Mouse (Mus musculus): ENCODE results near the gene Agpat1. TPM values are rescaled to one million over a fixed set of nuclear protein-coding genes. Genes with fewer than 3 reads are reported as not detected.

Agpat1 gene
- polyA plus RNA-seq, 1 experiment from 2014 or later, result 88.6 TPM

DNA sequence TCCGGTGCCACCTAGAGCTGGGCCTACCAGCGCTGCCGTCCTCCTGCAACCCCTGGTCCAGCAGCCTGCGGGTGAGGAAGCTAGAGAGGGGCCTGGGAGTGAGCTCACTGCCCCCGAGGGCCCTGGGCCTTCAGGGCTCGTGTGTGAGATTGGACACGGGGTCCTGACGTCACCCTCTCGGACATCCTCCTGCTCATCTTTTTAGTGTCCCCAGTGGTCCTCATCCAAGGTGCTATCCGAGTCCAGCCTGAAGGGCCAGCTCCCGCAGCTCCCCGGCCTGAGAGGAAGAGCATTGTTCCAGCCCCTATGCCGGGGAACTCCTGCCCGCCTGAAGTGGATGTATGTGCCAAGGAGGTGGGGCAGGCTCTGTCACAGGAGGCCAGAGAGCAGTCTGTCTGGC is 46.7 kb downstream of the Agpat1 start:
- Histone ChIP-seq H3K36me3 (ENCODE audit: control insufficient read depth, insufficient read depth, low read length) (peaks cover 63% of the 10 kb centered on the region), H3K4me2 (ENCODE audit: low read length) (no peak overlapping the region), H3K27me3 (replicated peaks; ENCODE audit: control insufficient read depth, insufficient read depth, low read length) (no peaks in the 10 kb centered on the region), H3K4me1 (ENCODE audit: control insufficient read depth, insufficient read depth, low read length) (peaks cover 7% of the 10 kb centered on the region), H3K27ac (ENCODE audit: low read depth, low read length) (no peak overlapping the region), H3K9me3 (replicated peaks; ENCODE audit: control insufficient read depth, low read length) (no peaks in the 10 kb centered on the region), H3K9ac (ENCODE audit: low read length) (no peak overlapping the region), H3K4me3 (ENCODE audit: low read depth, low read length) (no peak overlapping the region)
- DNase-seq (ENCODE audit: low spot score) (no peak), ATAC-seq (no peak)
- WGBS, result 90% methylated on average over 14 of the region's 14 CpGs

DNA sequence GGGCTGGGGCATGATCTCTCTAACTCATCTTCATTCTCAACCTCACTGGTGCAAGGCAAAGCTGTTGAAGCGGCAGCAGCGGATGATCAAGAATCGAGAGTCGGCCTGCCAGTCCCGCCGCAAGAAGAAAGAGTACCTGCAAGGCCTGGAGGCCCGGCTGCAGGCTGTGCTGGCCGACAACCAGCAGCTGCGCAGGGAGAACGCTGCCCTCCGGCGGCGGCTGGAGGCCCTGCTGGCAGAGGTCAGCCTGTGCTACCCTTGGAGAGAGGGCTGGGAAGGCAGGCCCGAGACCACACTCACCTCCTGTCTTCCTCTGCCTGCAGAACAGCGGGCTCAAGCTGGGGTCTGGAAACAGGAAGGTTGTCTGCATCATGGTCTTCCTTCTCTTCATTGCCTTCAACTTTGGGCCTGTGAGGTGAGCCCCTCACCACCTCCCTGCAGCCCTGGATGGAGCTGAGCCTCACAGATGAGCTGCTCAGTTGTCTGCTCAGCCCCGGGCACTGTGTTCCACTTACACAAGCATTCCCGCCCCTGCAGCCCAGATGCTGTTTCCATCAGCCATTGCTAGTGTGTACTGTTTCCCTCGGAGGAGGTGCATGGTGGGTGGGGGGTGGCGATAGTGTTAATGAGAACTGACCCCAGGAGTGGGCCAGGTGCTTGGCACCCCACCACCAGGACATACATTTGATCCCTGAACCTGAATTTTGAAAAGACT is 47.6 kb downstream of the Agpat1 start:
- Histone ChIP-seq H3K4me2 (ENCODE audit: low read length) (no peak overlapping the region), H3K4me3 (ENCODE audit: low read depth, low read length) (no peak overlapping the region), H3K9ac (ENCODE audit: low read length) (no peak overlapping the region), H3K27me3 (replicated peaks; ENCODE audit: control insufficient read depth, insufficient read depth, low read length) (no peaks in the 10 kb centered on the region), H3K9me3 (replicated peaks; ENCODE audit: control insufficient read depth, low read length) (no peaks in the 10 kb centered on the region), H3K27ac (ENCODE audit: low read depth, low read length) (no peak overlapping the region), H3K36me3 (ENCODE audit: control insufficient read depth, insufficient read depth, low read length) (peaks cover 63% of the 10 kb centered on the region), H3K4me1 (ENCODE audit: control insufficient read depth, insufficient read depth, low read length) (peaks cover 7% of the 10 kb centered on the region)
- ATAC-seq, result no peak
- WGBS, result 45% methylated on average over 19 of the region's 19 CpGs
- DNase-seq (ENCODE audit: low spot score), result no peak

DNA sequence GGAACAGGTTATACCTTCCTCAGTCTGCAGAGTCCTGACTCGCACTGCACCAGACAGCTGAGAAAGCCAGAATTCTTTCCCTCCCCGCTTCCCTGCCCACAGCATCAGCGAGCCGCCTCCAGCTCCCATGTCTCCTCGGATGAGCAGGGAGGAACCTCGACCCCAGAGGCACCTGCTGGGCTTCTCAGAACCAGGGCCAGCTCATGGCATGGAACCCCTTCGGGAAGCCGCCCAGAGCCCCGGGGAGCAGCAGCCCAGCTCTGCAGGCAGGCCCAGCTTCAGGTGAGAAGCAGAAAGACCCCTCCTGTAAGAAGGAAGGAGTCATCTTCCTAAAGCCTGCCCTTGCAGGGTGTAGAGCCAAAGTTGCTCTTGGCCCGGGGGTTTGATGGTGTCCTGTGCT is 48.5 kb downstream of the Agpat1 start:
- Histone ChIP-seq H3K9me3 (replicated peaks; ENCODE audit: control insufficient read depth, low read length) (no peaks in the 10 kb centered on the region), H3K27ac (ENCODE audit: low read depth, low read length) (no peak overlapping the region), H3K36me3 (ENCODE audit: control insufficient read depth, insufficient read depth, low read length) (peaks cover 63% of the 10 kb centered on the region), H3K9ac (ENCODE audit: low read length) (no peak overlapping the region), H3K4me2 (ENCODE audit: low read length) (no peak overlapping the region), H3K4me1 (ENCODE audit: control insufficient read depth, insufficient read depth, low read length) (peaks cover 7% of the 10 kb centered on the region), H3K27me3 (replicated peaks; ENCODE audit: control insufficient read depth, insufficient read depth, low read length) (no peaks in the 10 kb centered on the region), H3K4me3 (ENCODE audit: low read depth, low read length) (no peak overlapping the region)
- ATAC-seq (no peak), DNase-seq (ENCODE audit: low spot score) (no peak)
- 89% methylated on average over 10 of the region's 10 CpGs for WGBS

DNA sequence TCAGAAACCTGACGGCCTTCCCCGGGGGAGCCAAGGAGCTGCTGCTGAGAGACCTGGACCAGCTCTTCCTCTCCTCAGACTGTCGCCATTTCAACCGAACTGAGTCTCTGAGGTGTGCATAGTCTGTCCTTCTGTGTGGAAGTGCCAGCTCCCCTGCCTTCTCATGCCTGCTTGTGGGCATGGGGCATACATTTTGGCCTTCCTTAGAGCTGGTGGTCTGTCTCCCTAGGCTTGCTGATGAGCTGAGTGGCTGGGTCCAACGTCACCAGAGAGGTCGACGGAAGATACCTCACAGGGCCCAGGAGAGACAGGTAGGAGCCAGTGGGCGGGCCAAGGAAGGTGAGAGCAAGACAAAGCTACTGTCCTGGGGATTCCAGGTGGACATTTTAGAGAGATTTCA is 48.9 kb downstream of the Agpat1 start:
- H3K4me3 ChIP-seq (ENCODE audit: low read depth, low read length), result no peak overlapping the region
- no peaks in the 10 kb centered on the region for H3K9me3 ChIP-seq (replicated peaks; ENCODE audit: control insufficient read depth, low read length)
- peaks cover 2% of the 10 kb centered on the region for H3K4me1 ChIP-seq (ENCODE audit: control insufficient read depth, insufficient read depth, low read length)
- H3K4me2 ChIP-seq (ENCODE audit: low read length), result no peak overlapping the region
- ATAC-seq (no peak), DNase-seq (ENCODE audit: low spot score) (no peak)
- 91% methylated on average over 8 of the region's 8 CpGs for WGBS
- H3K27me3 ChIP-seq (replicated peaks; ENCODE audit: control insufficient read depth, insufficient read depth, low read length), result no peaks in the 10 kb centered on the region
- no peak overlapping the region for H3K9ac ChIP-seq (ENCODE audit: low read length)
- H3K27ac ChIP-seq (ENCODE audit: low read depth, low read length), result no peak overlapping the region
- H3K36me3 ChIP-seq (ENCODE audit: control insufficient read depth, insufficient read depth, low read length), result peaks cover 63% of the 10 kb centered on the region

DNA sequence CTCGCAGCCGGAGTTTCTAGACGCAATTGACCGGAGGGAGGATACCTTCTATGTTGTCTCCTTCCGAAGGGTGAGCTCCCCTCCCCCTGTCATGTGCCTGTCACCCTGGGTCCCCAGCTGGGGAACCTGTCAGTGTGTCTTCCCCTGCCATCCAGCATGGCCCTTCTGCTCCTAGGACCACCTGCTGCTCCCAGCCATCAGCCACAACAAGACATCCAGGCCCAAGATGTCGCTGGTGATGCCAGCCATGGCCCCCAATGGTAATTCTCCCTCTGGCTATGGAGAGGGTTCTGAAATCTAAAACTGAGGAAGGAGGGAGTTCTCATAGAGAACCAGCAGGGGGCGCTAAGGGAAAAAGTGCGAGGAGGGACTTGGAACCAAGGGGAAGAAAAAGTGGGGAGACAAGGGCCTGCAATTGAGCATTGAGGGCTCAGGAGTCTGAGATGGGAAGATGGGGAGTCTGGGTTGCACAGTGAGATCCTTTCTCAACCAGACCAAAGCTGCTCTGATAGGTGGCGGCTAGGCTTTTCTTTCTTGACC is 49.8 kb downstream of the Agpat1 start:
- Histone ChIP-seq H3K27me3 (replicated peaks; ENCODE audit: control insufficient read depth, insufficient read depth, low read length) (no peaks in the 10 kb centered on the region), H3K4me3 (ENCODE audit: low read depth, low read length) (no peak overlapping the region), H3K27ac (ENCODE audit: low read depth, low read length) (no peak overlapping the region), H3K9ac (ENCODE audit: low read length) (no peak overlapping the region), H3K4me1 (ENCODE audit: control insufficient read depth, insufficient read depth, low read length) (no peaks in the 10 kb centered on the region), H3K36me3 (ENCODE audit: control insufficient read depth, insufficient read depth, low read length) (peaks cover 63% of the 10 kb centered on the region), H3K4me2 (ENCODE audit: low read length) (no peak overlapping the region), H3K9me3 (replicated peaks; ENCODE audit: control insufficient read depth, low read length) (no peaks in the 10 kb centered on the region)
- ATAC-seq (0 out of 2 replicates have a peak, but pooled peaks have one; percentile 4), DNase-seq (ENCODE audit: low spot score) (peak; percentile 66)
- 62% methylated on average over 9 of the region's 9 CpGs for WGBS

DNA sequence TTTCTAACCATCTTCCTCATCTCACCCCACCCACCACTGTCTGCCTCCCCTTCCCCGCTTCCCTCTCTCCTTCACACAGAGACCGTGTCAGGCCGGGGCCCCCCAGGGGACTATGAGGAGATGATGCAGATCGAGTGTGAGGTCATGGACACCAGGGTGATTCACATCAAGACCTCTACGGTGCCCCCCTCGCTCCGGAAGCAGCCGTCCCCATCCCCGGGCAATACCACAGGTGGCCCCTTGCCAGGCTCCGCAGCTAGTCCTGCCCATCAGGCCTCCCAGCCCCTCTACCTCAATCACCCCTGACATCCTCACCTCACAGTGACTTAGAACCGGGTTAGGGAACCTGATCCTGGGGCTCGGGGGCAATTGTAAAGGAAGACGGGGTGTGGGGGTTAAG is 50.3 kb downstream of the Agpat1 start:
- H3K36me3 ChIP-seq (ENCODE audit: control insufficient read depth, insufficient read depth, low read length), result peaks cover 57% of the 10 kb centered on the region
- no peak overlapping the region for H3K9ac ChIP-seq (ENCODE audit: low read length)
- 93% methylated on average over 13 of the region's 13 CpGs for WGBS
- 0 out of 2 replicates have a peak, but pooled peaks cover 5% of the 10 kb centered on the region for H3K27me3 ChIP-seq (replicated peaks; ENCODE audit: control insufficient read depth, insufficient read depth, low read length)
- no peak overlapping the region for H3K27ac ChIP-seq (ENCODE audit: low read depth, low read length)
- no peaks in the 10 kb centered on the region for H3K4me1 ChIP-seq (ENCODE audit: control insufficient read depth, insufficient read depth, low read length)
- ATAC-seq (0 out of 2 replicates have a peak, but pooled peaks have one; percentile 3), DNase-seq (ENCODE audit: low spot score) (no peak)
- no peaks in the 10 kb centered on the region for H3K9me3 ChIP-seq (replicated peaks; ENCODE audit: control insufficient read depth, low read length)
- no peak overlapping the region for H3K4me3 ChIP-seq (ENCODE audit: low read depth, low read length)
- H3K4me2 ChIP-seq (ENCODE audit: low read length), result no peak overlapping the region

DNA sequence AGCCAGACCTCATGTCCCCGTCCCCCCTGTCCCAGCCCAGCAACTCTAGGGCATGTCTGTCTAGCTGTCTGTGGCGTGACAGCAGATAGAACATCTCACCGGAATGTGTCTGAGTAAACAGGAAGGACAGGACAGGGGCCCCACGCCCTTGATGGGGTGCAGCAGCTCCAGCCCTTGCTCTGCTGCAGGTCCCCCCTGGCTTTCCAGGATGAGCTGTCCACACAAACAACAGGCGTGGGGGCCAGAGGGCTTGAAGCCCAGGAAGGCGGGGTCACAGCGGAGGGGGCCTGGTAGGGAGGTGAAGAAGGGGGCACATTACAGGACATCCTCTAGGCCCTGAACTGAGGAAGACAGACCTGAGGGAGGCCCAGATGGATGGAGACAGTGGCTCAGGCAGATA is 51.1 kb downstream of the Agpat1 start:
- H3K36me3 ChIP-seq (ENCODE audit: control insufficient read depth, insufficient read depth, low read length), result peaks cover 50% of the 10 kb centered on the region

DNA sequence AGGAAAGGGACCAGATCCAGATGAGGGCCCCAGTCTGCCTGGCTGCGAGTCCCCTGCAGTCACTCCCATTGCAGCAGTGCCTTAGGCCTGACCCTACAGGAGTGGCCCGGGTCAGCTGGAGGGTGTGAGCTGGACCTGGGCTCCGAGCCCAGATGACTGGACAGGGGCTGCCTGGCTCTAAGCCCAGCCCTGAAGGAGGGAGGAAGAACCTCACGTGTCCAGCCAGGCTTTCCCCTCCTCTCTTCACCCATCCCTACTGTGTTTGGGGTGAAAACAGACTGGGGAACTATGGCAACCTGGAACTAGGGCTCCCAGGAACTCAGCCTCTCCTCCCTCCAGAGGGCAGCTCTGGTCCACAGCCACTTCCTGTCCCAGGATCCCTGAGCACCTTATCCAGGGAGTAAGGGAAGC is 51.5 kb downstream of the Agpat1 start:
- Histone ChIP-seq H3K36me3 (ENCODE audit: control insufficient read depth, insufficient read depth, low read length) (peaks cover 46% of the 10 kb centered on the region), H3K27ac (ENCODE audit: low read depth, low read length) (no peak overlapping the region), H3K27me3 (replicated peaks; ENCODE audit: control insufficient read depth, insufficient read depth, low read length) (peaks cover 12% of the 10 kb centered on the region; the same call in 1 of the 2 replicates), H3K4me1 (ENCODE audit: control insufficient read depth, insufficient read depth, low read length) (no peaks in the 10 kb centered on the region), H3K9me3 (replicated peaks; ENCODE audit: control insufficient read depth, low read length) (no peaks in the 10 kb centered on the region), H3K4me3 (ENCODE audit: low read depth, low read length) (no peak overlapping the region), H3K9ac (ENCODE audit: low read length) (no peak overlapping the region), H3K4me2 (ENCODE audit: low read length) (no peak overlapping the region)
- WGBS, result 68% methylated on average over 4 of the region's 4 CpGs
- DNase-seq (ENCODE audit: low spot score) (peak; percentile 25), ATAC-seq (0 out of 2 replicates have a peak, but pooled peaks have one; percentile 16)

More for the DNA sequence above, 51.1 kb downstream of the Agpat1 start:
- no peaks in the 10 kb centered on the region for H3K9me3 ChIP-seq (replicated peaks; ENCODE audit: control insufficient read depth, low read length)
- H3K27ac ChIP-seq (ENCODE audit: low read depth, low read length), result no peak overlapping the region
- DNase-seq (ENCODE audit: low spot score) (no peak), ATAC-seq (no peak)
- H3K27me3 ChIP-seq (replicated peaks; ENCODE audit: control insufficient read depth, insufficient read depth, low read length), result peaks cover 8% of the 10 kb centered on the region; the same call in 1 of the 2 replicates
- H3K4me3 ChIP-seq (ENCODE audit: low read depth, low read length), result no peak overlapping the region
- 89% methylated on average over 7 of the region's 7 CpGs for WGBS
- no peaks in the 10 kb centered on the region for H3K4me1 ChIP-seq (ENCODE audit: control insufficient read depth, insufficient read depth, low read length)
- H3K4me2 ChIP-seq (ENCODE audit: low read length), result no peak overlapping the region
- no peak overlapping the region for H3K9ac ChIP-seq (ENCODE audit: low read length)

DNA sequence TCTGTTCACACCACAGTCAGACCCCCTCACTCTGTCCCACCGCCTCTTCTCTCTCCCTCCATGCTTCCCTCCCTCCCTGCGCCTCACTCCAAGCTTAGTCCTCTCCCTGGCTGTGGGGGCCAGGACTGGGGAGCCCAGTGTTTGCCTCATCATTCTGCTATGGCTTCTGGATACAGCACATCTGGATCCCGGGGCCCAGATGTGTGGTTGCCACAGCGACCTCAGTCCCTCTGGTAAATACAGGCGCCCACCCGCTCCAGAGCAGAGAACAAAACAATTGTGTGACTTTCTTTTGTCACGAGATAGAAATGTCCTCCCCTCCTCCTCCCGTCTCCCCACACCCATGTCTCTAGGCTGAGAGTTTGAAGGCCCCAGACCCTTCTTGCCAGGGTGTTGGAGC is 52.6 kb downstream of the Agpat1 start:
- Histone ChIP-seq H3K36me3 (ENCODE audit: control insufficient read depth, insufficient read depth, low read length) (peaks cover 35% of the 10 kb centered on the region), H3K9me3 (replicated peaks; ENCODE audit: control insufficient read depth, low read length) (no peaks in the 10 kb centered on the region), H3K9ac (ENCODE audit: low read length) (no peak overlapping the region), H3K27ac (ENCODE audit: low read depth, low read length) (no peak overlapping the region), H3K4me2 (ENCODE audit: low read length) (no peak overlapping the region), H3K4me1 (ENCODE audit: control insufficient read depth, insufficient read depth, low read length) (no peaks in the 10 kb centered on the region; the same call in 1 of the 2 replicates), H3K27me3 (replicated peaks; ENCODE audit: control insufficient read depth, insufficient read depth, low read length) (peaks cover 19% of the 10 kb centered on the region; the same call in 1 of the 2 replicates), H3K4me3 (ENCODE audit: low read depth, low read length) (no peak overlapping the region)
- DNase-seq (ENCODE audit: low spot score) (no peak), ATAC-seq (no peak)
- 45% methylated on average over 8 of the region's 8 CpGs for WGBS
